Mouse (Mus musculus) limb, embryonic 13.5 days (tissue): ENCODE results near the gene Dbi. TPM values are rescaled to one million over a fixed set of nuclear protein-coding genes. Genes with fewer than 3 reads are reported as not detected.

ENCODE experiments used
- ATAC-seq: fragments of 200-750 bp; cut with Nextera tagmentation; 2 replicates; pipeline ENCODE4 v1.8.0; 2017; ENCODE audit warnings: low read depth, moderate number of reproducible peaks, moderate TSS enrichment; ENCODE audit not compliant: low FRiP score
- H3K27ac ChIP-seq: fragments of 300-500 bp; sonication (generic); 2 replicates; pipeline ENCODE4 v1.5.1; 2015; ENCODE audit warnings: inconsistent platforms, mild to moderate bottlenecking, moderate library complexity
- H3K27me3 ChIP-seq: fragments of 300-500 bp; sonication (generic); 2 replicates; pipeline ENCODE4 v1.6.1; 2015; ENCODE audit warnings: mild to moderate bottlenecking, inconsistent platforms
- H3K36me3 ChIP-seq: fragments of 300-500 bp; sonication (generic); 2 replicates; pipeline ENCODE4 v1.6.1; 2015; ENCODE audit warnings: inconsistent platforms, mild to moderate bottlenecking, moderate library complexity
- H3K4me1 ChIP-seq: fragments of 300-500 bp; sonication (generic); 2 replicates; pipeline ENCODE4 v1.6.1; 2015; ENCODE audit warnings: inconsistent platforms
- H3K4me2 ChIP-seq: fragments of 300-500 bp; sonication (generic); replicated peaks from 2 replicates; pipeline ENCODE4 v1.6.1; 2015; ENCODE audit warnings: inconsistent platforms, mild to moderate bottlenecking, moderate library complexity
- H3K4me3 ChIP-seq: fragments of 300-500 bp; sonication (generic); 2 replicates; pipeline ENCODE4 v1.5.1; 2015; ENCODE audit warnings: moderate library complexity, mild to moderate bottlenecking, inconsistent platforms
- H3K9ac ChIP-seq: fragments of 300-500 bp; sonication (generic); 2 replicates; pipeline ENCODE4 v1.6.1; 2015; ENCODE audit warnings: mild to moderate bottlenecking, inconsistent platforms
- H3K9me3 ChIP-seq: fragments of 300-500 bp; sonication (generic); 2 replicates; pipeline ENCODE4 v1.6.1; 2016; ENCODE audit warnings: inconsistent platforms
- WGBS: fragments of 180-500 bp; shearing (Covaris S2); methylation state at CpG from one replicate; pipeline ENCODE4 v1.1.7; 2015; 5-methylcytosine and 5-hydroxymethylcytosine counted together
- polyA plus RNA-seq: library from polyadenylated mRNA; unstranded; fragments of >200 nt; fragmentation: Nextera tagmentation; extraction: Ambion mirVana; gene quantifications from 2 replicates; pipeline ENCODE4 v1.2.1, GENCODE M21; 2015

The Dbi gene
- polyA plus RNA-seq, result 605 and 606 TPM in 2 replicates

- H3K4me1 ChIP-seq, result peaks cover 38% of the 10 kb centered on the region
- peak within 1 kb of the TSS; percentile 82 for H3K9ac ChIP-seq
- no peaks in the 10 kb centered on the region for H3K9me3 ChIP-seq
- WGBS, result 3% methylated on average over 52 of the region's 52 CpGs
- ATAC-seq, result peak; percentile 96
- peaks cover 15% of the 10 kb centered on the region for H3K36me3 ChIP-seq
- peak within 1 kb of the TSS; percentile 61 for H3K4me3 ChIP-seq
- H3K27me3 ChIP-seq, result no peaks in the 10 kb centered on the region
- H3K27ac ChIP-seq, result peak within 1 kb of the TSS; percentile 93
- H3K4me2 ChIP-seq, result peak within 1 kb of the TSS; percentile 81
Observed at GRCm38 (mm10) chr1:120120969-120121811, at the start of gene Dbi, which contains the start of gene 3110009E18Rik. Gene Dbi, minus strand, starts transcription at chr1:120121078. Gene 3110009E18Rik, plus strand, starts transcription at chr1:120121187.

- Histone ChIP-seq H3K4me2 (no peak overlapping the region), H3K36me3 (no peaks in the 10 kb centered on the region), H3K27me3 (no peaks in the 10 kb centered on the region), H3K4me3 (no peak overlapping the region), H3K9me3 (no peaks in the 10 kb centered on the region), H3K9ac (no peak overlapping the region), H3K27ac (no peak overlapping the region), H3K4me1 (no peaks in the 10 kb centered on the region)
- 80% methylated on average over 7 of the region's 7 CpGs for WGBS
- ATAC-seq, result no peak
Observed at GRCm38 (mm10) chr1:120170307-120170706, 49.4 kb upstream of the Dbi start.

GRCm38 (mm10) chr1:120168674-120169073, 47.8 kb upstream of the Dbi start:
- Histone ChIP-seq H3K9me3 (no peaks in the 10 kb centered on the region), H3K36me3 (no peaks in the 10 kb centered on the region), H3K4me2 (no peak overlapping the region), H3K4me1 (no peaks in the 10 kb centered on the region), H3K27ac (no peak overlapping the region), H3K27me3 (no peaks in the 10 kb centered on the region), H3K4me3 (no peak overlapping the region), H3K9ac (no peak overlapping the region)
- ATAC-seq, result no peak
- 83% methylated on average over 7 of the region's 7 CpGs for WGBS

- Histone ChIP-seq H3K27ac (no peak overlapping the region), H3K4me1 (no peaks in the 10 kb centered on the region), H3K36me3 (no peaks in the 10 kb centered on the region), H3K4me2 (no peak overlapping the region), H3K4me3 (no peak overlapping the region), H3K9ac (no peak overlapping the region), H3K9me3 (peaks cover 2% of the 10 kb centered on the region; the same call in 1 of the 2 replicates), H3K27me3 (no peaks in the 10 kb centered on the region)
- no peak for ATAC-seq
- WGBS, result 58% methylated on average over 4 of the region's 4 CpGs
Observed at GRCm38 (mm10) chr1:120168016-120168415, 47.1 kb upstream of the Dbi start.

- Histone ChIP-seq H3K4me3 (no peak overlapping the region), H3K27ac (no peak overlapping the region), H3K9me3 (peaks cover 4% of the 10 kb centered on the region; the same call in 1 of the 2 replicates), H3K4me1 (peaks cover 7% of the 10 kb centered on the region), H3K9ac (no peak overlapping the region), H3K27me3 (no peaks in the 10 kb centered on the region), H3K4me2 (no peak overlapping the region), H3K36me3 (no peaks in the 10 kb centered on the region)
- no peak for ATAC-seq
- WGBS, result 75% methylated on average over 1 of the region's 1 CpGs
Observed at GRCm38 (mm10) chr1:120162616-120163015, 41.7 kb upstream of the Dbi start.

- H3K27ac ChIP-seq, result no peak overlapping the region
- peaks cover 7% of the 10 kb centered on the region for H3K4me1 ChIP-seq
- H3K27me3 ChIP-seq, result no peaks in the 10 kb centered on the region
- H3K4me2 ChIP-seq, result no peak overlapping the region
- no peak for ATAC-seq
- H3K9ac ChIP-seq, result no peak overlapping the region
- peaks cover 4% of the 10 kb centered on the region; the same call in 1 of the 2 replicates for H3K9me3 ChIP-seq
- H3K4me3 ChIP-seq, result no peak overlapping the region
- 92% methylated on average over 5 of the region's 5 CpGs for WGBS
- no peaks in the 10 kb centered on the region for H3K36me3 ChIP-seq
Observed at GRCm38 (mm10) chr1:120161502-120161901, 40.6 kb upstream of the Dbi start.

GRCm38 (mm10) chr1:120158474-120159127, 37.7 kb upstream of the Dbi start:
- Histone ChIP-seq H3K4me3 (no peak overlapping the region), H3K4me1 (peaks cover 7% of the 10 kb centered on the region), H3K36me3 (no peaks in the 10 kb centered on the region), H3K9ac (no peak overlapping the region), H3K4me2 (no peak overlapping the region), H3K27ac (no peak overlapping the region), H3K27me3 (no peaks in the 10 kb centered on the region), H3K9me3 (peaks cover 4% of the 10 kb centered on the region; the same call in 1 of the 2 replicates)
- 85% methylated on average over 9 of the region's 9 CpGs for WGBS
- ATAC-seq, result no peak

GRCm38 (mm10) chr1:120155325-120155724, 34.4 kb upstream of the Dbi start:
- Histone ChIP-seq H3K9me3 (no peaks in the 10 kb centered on the region), H3K27ac (no peak overlapping the region), H3K9ac (no peak overlapping the region), H3K4me2 (no peak overlapping the region), H3K27me3 (no peaks in the 10 kb centered on the region), H3K4me3 (no peak overlapping the region), H3K4me1 (peaks cover 7% of the 10 kb centered on the region), H3K36me3 (no peaks in the 10 kb centered on the region)
- 24% methylated on average over 1 of the region's 1 CpGs for WGBS
- ATAC-seq, result no peak

GRCm38 (mm10) chr1:120154232-120154631, 33.4 kb upstream of the Dbi start:
- H3K9me3 ChIP-seq, result no peaks in the 10 kb centered on the region
- no peak overlapping the region for H3K4me3 ChIP-seq
- H3K27ac ChIP-seq, result no peak overlapping the region
- no peaks in the 10 kb centered on the region for H3K4me1 ChIP-seq
- H3K9ac ChIP-seq, result no peak overlapping the region
- no peak for ATAC-seq
- no peaks in the 10 kb centered on the region for H3K27me3 ChIP-seq
- H3K36me3 ChIP-seq, result no peaks in the 10 kb centered on the region
- H3K4me2 ChIP-seq, result no peak overlapping the region

- H3K4me1 ChIP-seq, result peaks cover 4% of the 10 kb centered on the region; the same call in 1 of the 2 replicates
- H3K4me3 ChIP-seq, result no peak overlapping the region
- H3K4me2 ChIP-seq, result no peak overlapping the region
- no peak overlapping the region for H3K9ac ChIP-seq
- H3K27me3 ChIP-seq, result no peaks in the 10 kb centered on the region
- no peak overlapping the region for H3K27ac ChIP-seq
- no peaks in the 10 kb centered on the region for H3K36me3 ChIP-seq
- no peak for ATAC-seq
- H3K9me3 ChIP-seq, result no peaks in the 10 kb centered on the region
Observed at GRCm38 (mm10) chr1:120146994-120147393, 26.1 kb upstream of the Dbi start.

GRCm38 (mm10) chr1:120145527-120146216, 24.8 kb upstream of the Dbi start:
- WGBS, result 86% methylated on average over 8 of the region's 8 CpGs

GRCm38 (mm10) chr1:120142551-120142950, 21.7 kb upstream of the Dbi start:
- H3K36me3 ChIP-seq, result no peaks in the 10 kb centered on the region
- H3K27ac ChIP-seq, result no peak overlapping the region
- no peak overlapping the region for H3K4me2 ChIP-seq
- 65% methylated on average over 5 of the region's 5 CpGs for WGBS
- H3K4me3 ChIP-seq, result no peak overlapping the region
- H3K9me3 ChIP-seq, result no peaks in the 10 kb centered on the region
- ATAC-seq, result no peak
- peaks cover 4% of the 10 kb centered on the region; the same call in 1 of the 2 replicates for H3K4me1 ChIP-seq
- no peak overlapping the region for H3K9ac ChIP-seq
- no peaks in the 10 kb centered on the region for H3K27me3 ChIP-seq

More at GRCm38 (mm10) chr1:120145527-120146216, 24.8 kb upstream of the Dbi start:
- no peak for ATAC-seq
- H3K9me3 ChIP-seq, result no peaks in the 10 kb centered on the region
- no peak overlapping the region for H3K4me3 ChIP-seq
- H3K4me1 ChIP-seq, result peaks cover 4% of the 10 kb centered on the region; the same call in 1 of the 2 replicates
- no peak overlapping the region for H3K4me2 ChIP-seq
- H3K27me3 ChIP-seq, result no peaks in the 10 kb centered on the region
- no peaks in the 10 kb centered on the region for H3K36me3 ChIP-seq
- H3K9ac ChIP-seq, result no peak overlapping the region
- no peak overlapping the region for H3K27ac ChIP-seq
